Mouse (Mus musculus): Measurements from ENCODE around the gene Golgb1.

DNA sequence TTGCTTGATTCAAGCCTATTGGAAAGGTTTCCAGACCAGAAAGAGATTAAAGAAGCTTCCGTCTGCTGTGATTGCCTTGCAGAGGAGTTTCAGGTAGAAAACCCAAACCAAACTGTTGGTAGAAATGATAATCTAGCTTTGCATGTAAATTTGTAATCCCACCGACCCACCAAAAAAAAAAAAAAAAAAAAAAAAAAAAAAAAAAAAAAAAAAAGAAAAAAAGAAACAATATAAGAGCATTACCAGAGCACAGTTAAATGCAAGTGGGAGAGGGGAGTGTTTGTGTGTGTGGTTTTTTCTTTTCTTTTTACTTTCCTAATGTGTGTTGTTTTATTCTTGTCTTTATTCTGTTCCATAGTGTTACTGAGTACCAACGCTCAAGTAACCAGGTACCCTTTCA, 23.7 kb upstream of the Golgb1 start:
- no peak for TF ChIP-seq CTCF (IDR thresholded peaks at IDR 0.05; ENCODE audit: borderline replicate concordance, extremely low read depth, insufficient read depth, insufficient read length)
- no peak for TF ChIP-seq POLR2A (IDR thresholded peaks at IDR 0.05; ENCODE audit: borderline replicate concordance, extremely low read depth, insufficient read depth, insufficient read length, poor library complexity, severe bottlenecking)
